Mouse (Mus musculus) urinary bladder, postnatal 36 days (tissue): ENCODE results near the gene Dnajc14.

Experiments used
- DNase-seq, 2 experiments: peaks; one replicate each; pipeline ENCODE4 v3.0.0; 2022; ENCODE audit warnings: low spot score in 2 of 2, mixed read lengths in 1 of 2

Dnajc14 gene

DNA sequence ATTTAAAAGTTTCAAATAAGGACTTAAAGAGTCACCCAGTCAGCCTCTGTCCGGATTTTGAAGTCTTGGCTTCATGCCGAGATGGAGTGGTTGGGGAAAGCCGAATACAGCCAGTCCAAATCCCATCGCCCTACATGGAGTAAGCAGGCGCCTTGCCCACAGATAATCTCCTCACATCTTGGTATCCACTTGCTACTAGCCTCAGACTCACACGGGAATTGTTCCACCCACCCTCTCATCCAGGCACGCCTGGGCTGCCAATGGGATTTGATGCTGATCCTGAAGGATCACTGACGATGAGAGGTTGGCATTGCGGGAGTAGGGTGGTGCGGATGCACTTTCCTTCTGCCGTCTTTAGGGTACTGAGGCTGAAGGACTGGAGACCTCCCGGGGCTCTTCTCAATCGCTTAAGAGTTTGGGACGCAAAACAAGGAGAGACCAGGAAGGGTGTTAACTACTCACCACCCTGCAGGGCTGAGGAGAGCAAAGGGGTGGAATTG, at the start of gene Dnajc14:
TSS of gene Dnajc14 (plus strand) at position 292 of the 500 bp plus-strand sequence.
- peak; percentile 58 to 60 for DNase-seq

DNA sequence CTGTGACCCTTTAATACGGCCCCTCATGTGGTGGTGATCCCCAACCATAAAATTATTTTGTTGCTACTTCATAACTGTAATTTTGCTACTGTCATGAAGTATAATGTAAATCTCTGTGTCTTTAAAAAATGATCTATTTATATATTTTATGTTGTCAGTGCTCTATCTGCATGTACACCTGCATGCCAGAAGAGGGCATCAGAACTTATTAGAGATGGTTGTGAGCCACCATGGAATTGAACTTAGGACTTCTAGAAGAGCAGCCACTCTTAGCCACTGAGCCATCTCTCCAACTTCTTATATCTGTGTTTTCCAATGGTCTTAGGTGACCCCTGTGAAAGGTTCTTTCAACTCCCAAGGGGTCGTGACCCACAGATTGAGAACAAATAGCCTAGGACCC, 31.0 kb upstream of the Dnajc14 start:
- no peak for DNase-seq

DNA sequence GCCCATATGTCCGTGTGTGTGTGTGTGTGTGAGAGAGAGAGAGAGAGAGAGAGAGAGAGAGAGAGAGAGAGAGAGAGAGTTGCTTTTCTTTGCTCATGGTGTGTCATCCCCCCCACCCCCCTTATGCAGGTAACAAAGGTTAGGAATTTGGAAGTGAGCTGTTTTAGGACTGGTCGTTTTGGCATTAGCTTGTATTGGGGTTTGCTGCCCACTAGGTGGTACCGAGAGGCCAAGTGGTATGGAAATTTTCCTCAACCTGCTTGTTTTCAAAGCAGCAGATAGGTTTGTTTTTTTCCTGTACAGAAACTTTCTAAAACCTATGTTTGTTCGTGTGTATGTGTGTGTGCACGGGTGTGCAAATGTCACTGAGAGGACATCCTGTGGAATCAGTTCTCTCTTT, 30.2 kb upstream of the Dnajc14 start:
- no peak for DNase-seq

DNA sequence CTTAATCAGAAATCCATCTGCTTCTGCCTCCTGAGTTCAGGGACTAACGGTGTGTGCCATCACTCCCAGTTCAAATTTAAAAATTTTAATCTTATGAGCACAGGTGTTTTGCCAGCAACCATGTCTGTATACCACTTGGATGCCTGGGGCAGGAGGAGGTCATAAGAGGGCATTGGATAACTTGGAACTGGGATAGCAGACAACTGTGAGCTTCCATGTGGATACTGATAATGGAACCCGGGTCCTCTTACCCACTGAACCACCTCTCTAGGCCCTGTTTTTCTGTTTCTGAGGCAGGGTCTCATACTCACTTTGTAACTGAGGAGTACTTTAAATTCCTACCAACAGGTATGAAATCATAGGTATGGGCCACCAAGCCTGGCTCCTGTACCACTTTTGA, 25.4 kb upstream of the Dnajc14 start:
- no peak for DNase-seq

DNA sequence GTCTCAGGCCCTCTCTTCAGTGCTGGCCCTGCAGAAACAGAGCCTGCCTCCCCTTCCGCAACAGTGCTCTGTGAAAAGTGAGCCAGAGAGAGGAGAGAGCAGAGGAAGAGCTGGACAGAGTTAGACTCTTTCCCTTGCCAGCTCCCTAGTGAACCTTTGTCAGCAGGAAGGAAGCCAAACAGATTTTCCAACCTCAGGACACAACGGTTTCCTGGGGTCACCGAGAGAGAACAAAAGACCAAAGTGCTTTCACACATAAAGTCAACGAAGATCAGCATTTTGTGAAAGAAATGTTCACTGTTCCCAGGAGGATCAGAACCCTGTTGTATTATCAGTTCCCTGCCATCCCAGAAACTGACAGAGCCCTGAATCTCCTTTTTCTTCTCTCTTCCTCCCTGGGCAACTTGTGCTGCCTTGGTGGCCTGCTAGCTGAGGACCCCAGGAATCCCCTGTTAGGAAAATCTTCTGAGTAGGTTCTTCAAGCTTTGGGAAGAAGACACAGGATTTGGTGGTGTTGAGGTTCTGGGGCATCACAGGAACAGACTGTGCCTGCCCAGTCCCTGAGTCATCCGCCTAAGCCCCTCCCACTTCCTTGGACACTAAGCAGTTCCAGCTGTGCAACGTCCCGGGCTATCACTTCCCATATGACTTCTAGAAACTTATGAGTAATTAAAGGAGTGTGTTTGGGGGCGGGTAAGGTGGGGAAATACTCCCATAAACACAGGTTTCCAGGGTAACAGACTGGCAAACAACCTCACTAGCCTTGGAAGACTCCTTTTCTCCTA, 24.7 kb upstream of the Dnajc14 start:
- DNase-seq, result peak; percentile 69 to 86

DNA sequence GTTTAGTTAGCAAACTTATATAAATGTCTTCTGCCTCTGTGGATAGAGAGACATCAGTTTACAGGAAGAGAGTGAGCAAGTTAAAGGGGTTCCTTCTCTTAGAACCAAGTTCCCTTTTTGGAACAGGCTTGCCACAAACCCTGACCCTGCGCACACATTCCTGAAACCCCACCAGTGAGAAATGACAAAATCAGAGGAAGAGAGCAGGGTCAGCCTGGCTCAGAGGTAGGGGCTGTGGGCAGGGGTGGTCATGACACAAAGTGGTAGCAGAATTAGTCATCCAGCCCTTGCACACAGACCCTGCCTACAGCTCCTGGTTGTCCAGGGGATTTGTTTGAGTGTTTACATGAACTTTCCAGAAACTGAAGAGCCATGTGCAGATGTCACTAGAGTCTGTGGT, 23.7 kb upstream of the Dnajc14 start:
- no peak for DNase-seq

DNA sequence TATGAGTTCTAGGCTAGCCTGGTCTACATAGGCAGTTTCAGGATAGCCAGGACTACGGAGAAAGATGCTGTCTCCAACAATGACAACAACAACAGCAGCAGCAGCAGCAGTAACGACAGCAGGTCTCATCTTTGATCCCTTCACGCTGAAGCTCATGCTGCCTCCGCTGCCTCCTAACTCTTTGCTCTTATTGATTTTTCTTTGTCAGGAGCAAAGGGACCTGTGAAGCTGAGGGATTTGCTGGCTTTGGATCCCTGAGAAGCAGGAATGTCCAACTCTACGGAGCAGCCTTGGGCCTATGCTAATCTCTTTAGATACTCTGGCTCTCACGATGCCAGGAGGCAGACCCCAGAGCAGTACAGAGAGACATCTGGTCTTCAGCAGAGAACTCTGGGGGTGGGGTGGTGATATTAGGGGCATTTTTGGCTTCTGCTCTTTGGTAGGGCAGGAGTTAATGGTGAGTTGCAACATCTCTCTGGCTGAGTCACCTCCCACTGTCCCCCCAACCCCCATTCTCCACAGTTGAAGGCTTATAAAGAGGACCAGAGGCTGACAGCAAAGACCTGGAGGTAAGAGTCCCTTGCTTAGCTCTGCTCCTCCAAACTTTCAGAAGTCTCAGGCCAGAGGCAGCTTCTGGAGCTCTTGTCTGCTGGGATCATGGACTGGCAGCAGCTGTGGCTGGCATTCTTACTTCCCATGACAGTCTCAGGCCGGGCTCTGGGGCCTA, 13.3 kb upstream of the Dnajc14 start, which contains the start of gene Mmp19:
TSS of gene Mmp19 (plus strand) at position 513 of the 727 bp plus-strand sequence.
- DNase-seq, result peak in 1 of 2 experiments; percentile 51

DNA sequence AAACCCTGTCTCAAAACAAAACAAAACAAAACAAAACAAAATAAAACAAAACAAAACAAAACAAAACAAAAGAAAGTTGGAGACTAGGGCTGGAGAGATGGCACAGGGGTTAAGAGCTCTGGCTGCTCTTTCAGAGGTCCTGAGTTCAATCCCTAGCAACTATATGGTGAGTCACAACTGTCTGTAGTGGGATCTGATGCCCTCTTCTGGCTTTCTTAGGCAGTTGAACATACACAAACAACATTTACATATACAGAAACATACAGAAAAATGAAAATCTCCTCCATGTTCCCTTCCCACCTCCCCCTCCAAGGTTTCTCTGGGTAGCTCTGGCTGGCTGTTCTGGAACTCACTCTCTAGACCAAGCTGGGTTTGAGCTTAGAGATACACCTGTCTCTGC, 11.8 kb upstream of the Dnajc14 start:
- DNase-seq, result no peak

DNA sequence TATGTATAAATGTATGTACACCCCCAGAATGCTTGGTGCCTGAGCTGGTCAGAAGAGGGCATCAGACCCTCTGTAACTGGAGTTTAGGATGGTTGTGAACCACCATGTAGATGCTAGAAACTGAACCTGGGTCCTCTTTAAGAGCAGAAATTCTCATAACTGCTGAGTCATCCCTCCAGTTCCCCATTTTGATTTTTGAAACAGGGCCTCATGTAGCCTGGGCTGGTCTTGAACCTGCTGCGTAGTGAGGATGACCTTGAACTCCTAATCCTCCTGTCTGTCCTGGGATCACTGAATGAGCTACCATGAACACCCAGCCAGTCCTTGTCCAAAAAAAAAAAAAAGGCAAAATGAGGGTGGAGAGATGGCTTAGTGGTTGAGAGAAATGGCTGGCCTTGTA, 10.6 kb upstream of the Dnajc14 start:
- no peak for DNase-seq

DNA sequence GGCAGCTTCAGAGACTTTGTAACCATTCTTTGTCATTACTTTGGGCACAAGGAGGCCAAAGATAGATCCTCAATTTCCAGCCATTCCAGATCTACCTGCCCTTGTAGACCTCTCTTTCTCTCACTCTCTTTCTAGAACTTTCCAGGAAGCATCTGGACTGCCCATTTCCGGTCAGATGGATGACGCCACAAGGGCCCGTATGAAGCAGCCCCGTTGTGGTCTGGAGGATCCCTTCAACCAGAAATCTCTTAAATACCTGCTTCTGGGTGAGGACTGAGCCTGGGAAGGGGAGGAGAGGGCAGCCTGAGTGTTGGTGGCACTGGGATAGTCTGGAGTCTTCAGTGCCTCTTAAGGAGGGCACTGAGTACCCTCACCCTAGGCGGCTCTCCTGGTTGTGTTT, 9.5 kb upstream of the Dnajc14 start:
- DNase-seq, result no peak

DNA sequence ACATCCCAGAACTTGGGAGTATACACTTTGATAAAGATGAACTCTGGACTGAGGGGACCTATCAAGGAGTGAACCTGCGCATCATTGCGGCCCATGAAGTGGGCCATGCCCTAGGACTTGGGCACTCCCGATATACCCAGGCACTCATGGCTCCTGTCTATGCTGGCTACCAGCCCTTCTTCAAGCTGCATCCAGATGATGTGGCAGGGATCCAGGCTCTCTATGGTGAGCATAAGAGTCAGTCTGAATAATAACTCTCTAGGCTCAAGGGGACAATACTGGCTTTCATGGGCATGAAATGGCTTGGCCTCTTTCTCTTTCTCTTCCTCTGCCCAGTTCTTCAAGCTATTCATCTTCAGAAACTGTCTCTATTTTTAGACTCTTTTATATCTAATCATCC, 8.3 kb upstream of the Dnajc14 start:
- DNase-seq, result no peak

DNA sequence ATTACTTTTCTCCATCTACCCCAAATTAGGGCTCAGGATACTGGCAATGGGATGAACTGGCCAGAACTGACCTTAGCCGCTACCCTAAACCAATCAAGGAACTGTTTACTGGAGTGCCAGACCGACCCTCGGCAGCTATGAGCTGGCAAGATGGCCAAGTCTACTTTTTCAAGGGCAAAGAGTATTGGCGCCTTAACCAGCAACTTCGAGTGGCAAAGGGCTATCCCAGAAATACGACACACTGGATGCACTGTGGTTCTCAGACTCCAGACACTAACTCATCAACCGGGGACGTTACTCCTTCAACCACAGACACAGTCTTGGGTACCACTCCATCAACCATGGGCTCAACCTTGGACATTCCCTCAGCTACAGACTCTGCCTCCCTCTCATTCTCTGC, 5.2 kb upstream of the Dnajc14 start:
- no peak for DNase-seq

DNA sequence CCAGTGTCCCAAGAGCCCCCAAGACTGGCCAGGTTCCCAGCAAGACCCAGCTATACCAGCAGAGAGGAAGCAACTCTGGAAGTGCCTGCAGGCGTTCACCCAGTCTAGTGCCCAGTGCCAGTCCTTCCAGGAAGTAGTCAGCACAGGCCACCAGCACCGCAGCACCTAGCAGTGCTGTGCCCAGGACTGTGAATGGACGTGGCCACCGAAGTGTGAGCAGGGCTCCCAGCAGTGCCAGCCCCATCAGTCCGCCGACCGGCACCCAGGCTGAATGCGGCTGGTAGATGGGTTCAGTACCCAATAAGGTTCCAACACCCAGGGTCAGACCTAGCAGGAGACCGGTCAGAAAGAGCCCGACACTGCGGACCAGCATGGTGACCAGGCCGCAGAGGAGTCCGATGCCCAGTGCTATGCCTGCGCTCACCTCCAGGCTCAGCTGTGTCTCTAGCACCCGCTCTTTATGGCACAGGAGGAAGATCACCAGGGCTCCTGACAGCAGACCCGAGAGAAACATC, 1.8 kb upstream of the Dnajc14 start:
- DNase-seq, result no peak

DNA sequence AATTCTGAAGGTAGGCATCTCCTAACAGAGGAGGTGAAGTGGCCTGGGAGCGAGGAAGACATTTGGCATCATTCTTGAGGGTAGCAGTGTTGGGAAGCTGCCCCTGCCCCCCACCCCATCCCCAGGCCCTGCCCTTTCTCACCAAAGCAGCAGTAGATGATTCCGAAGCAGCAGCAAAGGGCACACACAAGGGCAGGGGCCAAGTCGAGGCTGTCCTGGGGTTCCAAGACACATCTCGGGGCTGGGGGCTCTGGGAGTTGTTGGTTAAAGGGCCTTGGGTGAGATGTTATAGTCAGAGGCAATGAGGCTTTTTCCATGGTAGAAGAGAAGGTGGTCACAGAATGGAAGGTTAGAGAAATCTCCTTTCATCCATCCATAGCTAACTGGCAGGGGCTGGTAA, 906 bp upstream of the Dnajc14 start:
- no peak for DNase-seq

DNA sequence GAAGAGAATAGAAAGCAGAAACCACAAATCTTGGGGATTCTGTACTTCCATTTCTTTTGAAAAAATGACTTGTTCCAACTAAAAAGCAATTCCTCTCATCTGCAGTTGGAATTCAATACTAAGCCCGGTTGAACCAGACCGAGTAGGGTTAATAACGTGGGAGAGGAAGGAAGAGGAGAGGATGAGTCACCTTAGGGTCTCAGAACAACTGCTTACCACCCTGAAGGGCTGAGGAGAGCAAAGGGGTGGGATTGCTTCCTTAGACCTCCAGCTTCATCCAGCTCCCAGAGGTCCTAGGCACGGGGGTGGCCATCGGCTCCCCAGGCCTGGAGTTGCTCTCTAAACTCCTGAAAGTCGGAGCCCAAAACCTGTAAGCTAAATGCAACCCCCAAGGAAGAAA, 501 bp upstream of the Dnajc14 start:
- DNase-seq, result no peak

DNA sequence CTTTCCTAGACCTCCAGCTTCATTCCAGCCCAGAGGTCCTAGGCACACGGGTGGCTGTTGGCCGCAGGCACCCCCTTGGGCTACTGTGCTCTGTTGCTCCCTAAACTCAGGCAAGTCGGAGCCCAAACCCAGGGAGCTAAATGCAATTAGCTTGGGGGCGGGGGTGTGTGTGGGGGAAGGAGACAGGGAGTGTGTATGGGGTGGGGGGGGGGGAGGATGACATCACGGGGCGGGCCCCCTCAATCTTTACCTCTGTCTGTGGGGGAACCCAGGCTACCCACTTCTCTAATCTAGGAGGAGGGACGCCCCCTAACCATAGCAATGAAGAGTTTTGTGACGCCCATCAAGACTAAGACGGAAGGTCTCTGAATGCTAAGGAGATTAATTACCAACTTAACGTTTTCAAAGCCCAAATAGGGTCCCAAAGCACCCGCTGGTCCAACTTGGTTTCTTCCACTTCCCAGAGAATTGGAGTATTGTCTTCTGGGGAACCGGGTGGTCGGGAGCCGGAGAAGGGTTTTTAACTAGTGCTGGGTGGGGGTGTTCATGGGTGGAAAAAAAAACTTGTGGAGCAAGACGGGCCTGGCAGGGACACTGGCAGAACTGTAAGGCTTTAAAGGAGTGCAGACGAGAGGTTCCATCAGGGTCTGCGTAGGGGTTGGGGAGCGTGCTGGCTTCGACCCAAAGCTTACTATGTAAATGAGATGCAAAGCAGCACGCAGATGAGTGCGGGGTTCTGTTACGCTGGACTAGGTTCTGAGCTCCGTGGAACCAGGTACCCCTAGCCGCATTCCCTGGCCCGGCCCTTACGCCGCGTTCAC, 619 bp downstream of the Dnajc14 start, which contains the start of gene Tmem198b:
TSS of gene Tmem198b (minus strand) at position 100 of the 821 bp plus-strand sequence.
- DNase-seq, result peak; percentile 36 to 56

DNA sequence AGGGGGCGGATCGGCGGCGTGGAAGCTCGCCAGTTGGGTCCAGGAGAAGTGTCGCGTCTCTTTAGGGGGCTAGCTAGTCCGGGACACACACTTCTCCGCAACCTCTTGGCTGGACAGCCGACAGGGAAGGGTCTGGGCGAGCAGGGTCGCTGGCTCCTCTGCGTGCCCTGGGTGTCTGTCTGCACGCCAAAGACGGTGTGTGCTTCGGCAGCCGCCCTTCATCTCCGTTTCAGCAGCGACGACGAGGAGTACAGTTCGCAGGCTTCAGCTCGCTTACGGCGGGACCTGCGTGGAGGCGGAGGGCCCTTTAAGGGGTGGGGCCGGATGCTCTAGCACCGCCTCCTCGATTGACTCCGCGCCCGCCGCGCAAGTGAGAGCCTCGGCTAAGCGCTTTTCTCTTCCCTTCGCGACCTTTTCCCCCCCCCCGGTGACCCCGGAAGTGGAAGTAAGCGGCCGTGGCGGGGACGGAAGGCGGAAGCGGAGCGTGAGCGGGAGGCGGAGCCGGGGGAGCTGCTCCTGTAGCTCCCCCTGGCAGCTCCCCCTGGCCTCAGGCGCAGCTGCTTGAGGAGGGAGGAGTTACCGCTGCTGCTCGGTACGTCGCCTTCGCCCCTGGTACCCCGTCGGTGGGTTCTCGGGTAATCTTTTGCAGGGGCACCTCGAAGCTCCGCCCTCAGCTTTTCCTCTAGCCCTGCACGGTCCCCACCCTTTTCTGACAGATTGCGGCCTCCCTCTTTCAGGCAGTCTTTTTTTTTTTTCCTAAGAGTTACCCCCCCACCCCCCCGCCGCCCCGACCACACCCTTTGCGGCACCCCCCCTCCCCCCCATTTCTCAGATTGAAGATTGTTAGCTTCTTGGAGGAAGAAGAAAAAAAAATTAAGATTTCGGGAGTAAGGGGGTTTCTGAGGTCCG, 1.5 kb downstream of the Dnajc14 start:
- peak; percentile 92 to 96 for DNase-seq

DNA sequence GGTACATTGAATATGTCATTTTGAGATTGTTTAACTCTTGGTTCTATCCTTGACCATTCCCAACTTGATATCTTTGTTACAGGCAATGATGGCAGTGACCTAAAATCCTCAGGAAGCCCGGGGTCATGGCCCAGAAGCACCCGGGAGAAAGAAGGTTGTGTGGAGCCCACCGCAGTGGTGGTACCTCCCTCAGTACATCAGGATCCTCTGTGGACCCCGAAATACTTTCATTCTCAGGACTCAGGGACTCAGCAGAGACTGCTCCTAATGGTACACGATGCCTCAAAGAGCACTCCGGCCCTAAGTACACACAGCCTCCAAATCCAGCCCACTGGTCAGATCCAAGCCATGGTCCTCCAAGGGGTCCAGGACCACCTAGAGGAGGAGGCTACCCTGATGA, 2.2 kb downstream of the Dnajc14 start:
- DNase-seq, result no peak

DNA sequence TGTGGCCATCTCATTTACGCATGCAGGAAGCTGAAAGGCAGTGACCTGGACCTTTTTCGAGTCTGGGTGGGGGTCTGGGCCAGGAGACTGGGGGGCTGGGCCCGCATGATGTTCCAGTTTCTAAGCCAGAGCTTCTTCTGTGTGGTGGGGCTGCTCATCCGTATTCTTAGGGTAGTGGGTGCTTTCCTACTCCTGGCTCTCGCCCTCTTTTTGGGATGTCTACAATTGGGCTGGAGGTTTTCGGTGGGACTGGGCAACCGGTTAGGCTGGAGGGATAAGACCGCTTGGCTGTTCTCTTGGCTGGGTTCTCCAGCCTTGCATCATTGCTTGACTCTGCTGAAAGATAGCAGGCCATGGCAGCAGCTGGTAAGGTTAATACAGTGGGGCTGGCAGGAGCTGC, 3.2 kb downstream of the Dnajc14 start:
- no peak for DNase-seq

DNA sequence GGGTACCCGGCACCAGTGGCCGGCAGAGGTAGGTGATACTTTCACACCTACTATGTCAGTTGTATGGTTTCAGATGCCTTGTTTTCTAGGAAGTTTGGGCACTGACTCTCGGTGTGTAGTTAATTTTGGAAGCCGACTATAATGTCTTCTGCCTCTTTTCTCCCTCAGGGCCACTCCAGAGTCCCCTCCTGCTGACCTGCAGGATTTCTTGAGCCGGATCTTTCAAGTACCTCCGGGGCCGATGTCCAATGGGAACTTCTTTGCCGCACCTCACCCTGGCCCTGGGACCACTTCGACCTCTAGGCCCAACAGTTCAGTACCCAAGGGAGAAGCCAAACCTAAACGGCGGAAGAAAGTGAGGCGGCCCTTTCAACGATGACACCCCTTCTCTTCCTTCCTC, 13.2 kb downstream of the Dnajc14 start, which contains the start of gene Sarnp:
TSS of gene Sarnp (plus strand) at position 301 of the 400 bp plus-strand sequence.
- DNase-seq, result no peak

DNA sequence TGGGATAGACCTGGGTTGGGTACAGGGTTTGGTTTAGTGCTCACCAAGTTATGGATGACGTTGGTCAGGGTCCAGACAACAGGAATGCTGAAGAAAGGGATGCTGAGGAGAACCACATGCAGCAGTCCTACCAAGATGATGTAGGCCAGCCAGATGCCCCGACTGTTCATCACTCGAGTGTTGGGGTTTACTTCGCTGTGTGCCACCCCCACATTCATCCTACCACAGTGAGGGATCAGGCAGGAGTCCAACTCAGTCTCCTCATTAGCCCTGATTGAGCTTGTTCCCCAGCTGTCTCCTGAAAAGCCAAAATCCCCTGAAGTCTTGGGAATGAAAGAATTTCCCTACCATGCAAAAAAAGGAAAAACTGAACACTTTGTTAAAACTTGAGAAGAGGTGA, 16.4 kb downstream of the Dnajc14 start:
- DNase-seq, result no peak
